Mouse (Mus musculus): ENCODE measurements around the gene Fam110a.

Fam110a gene

GRCm38 (mm10) chr2:151938780-151939200, 41.2 kb downstream of the Fam110a start:
- peak in 1 of 2 experiments; percentile 80 for DNase-seq (ENCODE audit: low spot score in 2 of 2)

GRCm38 (mm10) chr2:151937893-151938292, 42.1 kb downstream of the Fam110a start:
- no peak for DNase-seq (ENCODE audit: low spot score in 2 of 2)

GRCm38 (mm10) chr2:151930389-151931074, 49.5 kb downstream of the Fam110a start:
- peak; percentile 65 to 88 for DNase-seq (ENCODE audit: low spot score in 2 of 2)

GRCm38 (mm10) chr2:151927103-151927502, 52.9 kb downstream of the Fam110a start:
- DNase-seq (ENCODE audit: low spot score in 2 of 2): no peak

GRCm38 (mm10) chr2:151925715-151926114, 54.3 kb downstream of the Fam110a start:
- DNase-seq (ENCODE audit: low spot score in 2 of 2): no peak

- no peak for DNase-seq (ENCODE audit: low spot score in 2 of 2)
These were observed 55.7 kb downstream of the Fam110a start for GRCm38 (mm10) chr2:151924276-151924675.

GRCm38 (mm10) chr2:151921596-151921995, 58.4 kb downstream of the Fam110a start:
- DNase-seq (ENCODE audit: low spot score in 2 of 2): peak in 1 of 2 experiments; percentile 75

GRCm38 (mm10) chr2:151921068-151921467, 59.0 kb downstream of the Fam110a start:
- DNase-seq (ENCODE audit: low spot score in 2 of 2): no peak
